Mouse (Mus musculus) ES-Bruce4 (cell line): ENCODE measurements around the gene Pde10a.

Source experiments
- CTCF ChIP-seq: IDR thresholded peaks from one replicate; pipeline ENCODE4 v1.8.1; 2011; ENCODE audit warnings: low read depth, low read length
- EP300 ChIP-seq: IDR thresholded peaks from 2 replicates; pipeline ENCODE4 v1.6.1; 2011; ENCODE audit warnings: low read depth, low read length; ENCODE audit not compliant: insufficient read depth
- POLR2A ChIP-seq: IDR thresholded peaks from one replicate; pipeline ENCODE4 v1.8.1; 2011; ENCODE audit warnings: low read length; ENCODE audit not compliant: insufficient read depth

- TF ChIP-seq CTCF (no peak), POLR2A (no peak), EP300 (no peak)
These were observed 370.8 kb downstream of the Pde10a start for GRCm38 (mm10) chr17:8895991-8896390.
